Mouse (Mus musculus) lung, postnatal 25 days (tissue): ENCODE results near the gene Pacsin3.
A peak's percentile ranks its signal among the peaks of the same experiment; 100 is the strongest.

Experiments
- DNase-seq: peaks from one replicate; pipeline ENCODE4 v3.0.0; 2022; ENCODE audit warnings: low spot score

Pacsin3 gene

GRCm38 (mm10) chr2:91305926-91306325 lies 50.2 kb downstream of the Pacsin3 start:
- DNase-seq = no peak

- no peak for DNase-seq
These were observed 50.8 kb downstream of the Pacsin3 start for GRCm38 (mm10) chr2:91306589-91306988.

GRCm38 (mm10) chr2:91308680-91309079 lies 52.9 kb downstream of the Pacsin3 start:
- DNase-seq = no peak

DNA sequence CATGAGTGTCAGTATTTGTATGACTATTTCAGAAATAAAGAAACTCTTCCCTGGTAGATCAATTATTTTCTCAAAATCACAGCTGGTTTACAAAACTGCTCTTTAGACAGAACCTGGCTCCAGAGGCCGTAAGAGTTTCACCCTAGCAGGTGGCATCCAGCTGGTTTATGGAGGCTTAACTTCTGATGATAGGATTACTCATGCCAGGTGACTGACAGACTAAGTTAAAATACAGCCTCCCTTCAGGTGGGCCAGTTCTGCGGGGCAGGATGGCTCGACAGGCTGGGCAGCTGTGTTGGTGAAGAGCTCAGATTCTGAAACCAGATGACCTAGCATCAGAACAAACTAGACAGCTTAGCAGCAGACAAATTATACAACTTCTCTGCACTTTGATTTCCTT lies 53.8 kb downstream of the Pacsin3 start:
- no peak for DNase-seq

- DNase-seq = peak; percentile 46
These were observed 57.0 kb downstream of the Pacsin3 start for GRCm38 (mm10) chr2:91312578-91313311.

GRCm38 (mm10) chr2:91314184-91314583 lies 58.4 kb downstream of the Pacsin3 start:
- no peak for DNase-seq
